Mouse (Mus musculus) small intestine, adult 2 months (tissue): ENCODE data around the gene Gpam.

ENCODE experiments used
- CTCF ChIP-seq: fragments of 200-500 bp; IDR thresholded peaks from 2 replicates; pipeline ENCODE4 v1.5.1; 2012; ENCODE audit warnings: low read depth, mild to moderate bottlenecking, control low read depth, inconsistent platforms, low read length, moderate library complexity, mixed read lengths; ENCODE audit not compliant: insufficient replicate concordance, insufficient read length; ENCODE audit errors: extremely low read depth
- POLR2A ChIP-seq: fragments of 200-500 bp; IDR thresholded peaks from 2 replicates; pipeline ENCODE4 v1.6.1; 2012; ENCODE audit warnings: low read depth, mild to moderate bottlenecking, control low read depth, inconsistent platforms, low read length, moderate library complexity

- TF ChIP-seq CTCF (no peak), POLR2A (no peak)
These were observed 11.5 kb upstream of the Gpam start for GRCm38 (mm10) chr19:55138506-55138905.
